Mouse (Mus musculus): ENCODE measurements around the gene Srgap2.
"Not testable (repeated sequence)": the region's sequence is repeated elsewhere in the genome, so short reads cannot be mapped to it uniquely, and the experiment has no call there.

Gene Srgap2

GRCm38 (mm10) chr1:131345422-131346419 lies 181.4 kb downstream of the Srgap2 start:
- in situ Hi-C loops (cut with MboI): no loop called here

- in situ Hi-C loops (cut with MboI): no loop called here
Observed at GRCm38 (mm10) chr1:131344691-131345090, 182.5 kb downstream of the Srgap2 start.

- in situ Hi-C loops (cut with MboI): no loop called here
Observed at GRCm38 (mm10) chr1:131336017-131336416, 191.1 kb downstream of the Srgap2 start.

- in situ Hi-C loops (cut with MboI): no loop called here
Observed at GRCm38 (mm10) chr1:131335604-131336003, 191.5 kb downstream of the Srgap2 start.

- in situ Hi-C loops (cut with MboI): no loop called here
Observed at GRCm38 (mm10) chr1:131331180-131331579, 196.0 kb downstream of the Srgap2 start.

GRCm38 (mm10) chr1:131329093-131329492 lies 198.1 kb downstream of the Srgap2 start:
- in situ Hi-C loops (cut with MboI): not testable (repeated sequence)

GRCm38 (mm10) chr1:131327167-131327566 lies 200.0 kb downstream of the Srgap2 start:
- in situ Hi-C loops (cut with MboI): no loop called here

GRCm38 (mm10) chr1:131324816-131325463 lies 202.2 kb downstream of the Srgap2 start:
- in situ Hi-C loops (cut with MboI): no loop called here

GRCm38 (mm10) chr1:131319598-131320330 lies 207.4 kb downstream of the Srgap2 start:
- in situ Hi-C loops (cut with MboI): no loop called here

- in situ Hi-C loops (cut with MboI): no loop called here
Observed at GRCm38 (mm10) chr1:131318397-131318796, 208.8 kb downstream of the Srgap2 start.

- in situ Hi-C loops (cut with MboI): no loop called here
Observed at GRCm38 (mm10) chr1:131317625-131318024, 209.5 kb downstream of the Srgap2 start.

- in situ Hi-C loops (cut with MboI): no loop called here
Observed at GRCm38 (mm10) chr1:131311284-131311683, 215.9 kb downstream of the Srgap2 start.

GRCm38 (mm10) chr1:131310237-131310818 lies 216.8 kb downstream of the Srgap2 start:
- in situ Hi-C loops (cut with MboI): no loop called here

- in situ Hi-C loops (cut with MboI): no loop called here
Observed at GRCm38 (mm10) chr1:131300750-131301149, 226.4 kb downstream of the Srgap2 start.

GRCm38 (mm10) chr1:131299788-131300187 lies 227.4 kb downstream of the Srgap2 start:
- in situ Hi-C loops (cut with MboI): no loop called here

GRCm38 (mm10) chr1:131299240-131299639 lies 227.9 kb downstream of the Srgap2 start:
- in situ Hi-C loops (cut with MboI): no loop called here

GRCm38 (mm10) chr1:131298171-131298570 lies 229.0 kb downstream of the Srgap2 start:
- in situ Hi-C loops (cut with MboI): no loop called here

GRCm38 (mm10) chr1:131296726-131297125 lies 230.4 kb downstream of the Srgap2 start:
- in situ Hi-C loops (cut with MboI): no loop called here

GRCm38 (mm10) chr1:131295200-131295599 lies 232.0 kb downstream of the Srgap2 start:
- in situ Hi-C loops (cut with MboI): no loop called here

GRCm38 (mm10) chr1:131293922-131294250 lies 233.3 kb downstream of the Srgap2 start:
- in situ Hi-C loops (cut with MboI): loop anchor here (5.0 kb wide), 1 partner anchor 258 kb away; no protein-coding TSS in a partner anchor

GRCm38 (mm10) chr1:131293221-131293921 lies 233.8 kb downstream of the Srgap2 start:
- in situ Hi-C loops (cut with MboI): loop anchor here (5.0 kb wide), 1 partner anchor 259 kb away; no protein-coding TSS in a partner anchor

Measured in mature B cell (primary cell).